Mouse (Mus musculus) E14TG2a.4 (cell line): ENCODE data around the gene Heyl.

Experiments used
- CTCF ChIP-seq: conservative IDR thresholded peaks from 2 replicates; pipeline ENCODE4 v1.5.1; 2014; ENCODE audit warnings: low read length
- NANOG ChIP-seq: IDR thresholded peaks from 2 replicates; pipeline ENCODE4 v1.6.1; 2014; ENCODE audit warnings: borderline replicate concordance, low read length, mixed read lengths
- POU5F1 ChIP-seq: IDR thresholded peaks from 2 replicates; pipeline ENCODE4 v1.6.1; 2014; ENCODE audit warnings: low read length, borderline replicate concordance

GRCm38 (mm10) chr4:123196695-123197094 is 36.7 kb upstream of the Heyl start:
- TF ChIP-seq CTCF (no peak), POU5F1 (no peak), NANOG (no peak)
